21 mouse cellular contexts compared by ENCODE assay signal in the genomic region with DNA sequence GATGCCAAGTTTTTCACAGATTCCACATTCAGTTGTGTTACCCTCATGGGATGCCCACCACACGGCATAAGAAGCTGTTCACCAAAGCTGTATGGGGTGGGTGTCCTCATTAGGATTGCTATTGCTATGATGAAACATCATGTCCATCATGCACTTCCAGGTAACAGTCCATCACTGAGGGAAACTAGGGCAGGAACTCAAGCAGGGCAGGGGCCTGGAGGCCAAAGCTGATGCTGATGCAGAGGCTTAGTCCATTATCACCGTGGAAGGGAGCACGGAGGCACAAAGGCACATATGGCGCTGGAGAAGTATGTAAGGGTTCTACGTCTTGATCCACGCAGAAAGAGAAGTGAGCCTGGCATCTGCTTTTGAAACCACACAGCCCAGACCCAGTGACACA.
DNase-seq lines count a peak whose midpoint lies in the region; ATAC-seq and TF ChIP-seq lines count a peak whose summit lies in the region.
"Had no signal": no experiment of that assay in that cellular context is flagged by ENCODE, and none has a peak within 500 bp of the region (broad histone marks: within the 10 kb centered on the region; RNA-seq: fewer than 3 reads in every experiment).

No protein-coding gene starts in this region.

- no peak overlapping the region for H3K4me3 ChIP-seq in heart, embryonic 10.5 days
- H3K4me3 ChIP-seq in midbrain, embryonic 11.5 days (ENCODE audit: low read depth, low read length), result no peak overlapping the region
- no peak overlapping the region for H3K4me3 ChIP-seq in midbrain, postnatal 0 days (ENCODE audit: low read depth, low read length)

- WGBS in heart, embryonic 10.5 days, result 90% methylated on average over 6 of the region's 6 CpGs
- 92% methylated on average over 6 of the region's 6 CpGs for WGBS in midbrain, embryonic 11.5 days
- 92% methylated on average over 6 of the region's 6 CpGs for WGBS in midbrain, postnatal 0 days

- no peak overlapping the region for H3K9ac ChIP-seq in midbrain, embryonic 11.5 days (ENCODE audit: low read length)
- no peak overlapping the region for H3K9ac ChIP-seq in midbrain, postnatal 0 days (replicated peaks; ENCODE audit: low read length, poor library complexity, severe bottlenecking)

- H3K27me3 ChIP-seq in heart, embryonic 10.5 days (ENCODE audit: insufficient read depth, poor library complexity, severe bottlenecking), result no peaks in the 10 kb centered on the region
- no peaks in the 10 kb centered on the region for H3K27me3 ChIP-seq in midbrain, embryonic 11.5 days (ENCODE audit: control insufficient read depth, insufficient read depth, low read length)
- no peaks in the 10 kb centered on the region for H3K27me3 ChIP-seq in midbrain, postnatal 0 days (ENCODE audit: insufficient read depth, low read length)
- H3K27me3 ChIP-seq: CH12.LX, Patski had no signal

- DNase-seq in heart, adult 11 months, result peak; percentile 61
- DNase-seq in heart, adult 18-20 months, result no peak
- peak; percentile 64 for DNase-seq in heart, embryonic 10.5 days (ENCODE audit: low spot score)
- DNase-seq in heart, postnatal 25 days (ENCODE audit: low spot score), result no peak
- peak; percentile 71 for DNase-seq in midbrain, embryonic 11.5 days (ENCODE audit: low spot score, missing footprints)
- DNase-seq in midbrain, postnatal 0 days (ENCODE audit: low spot score), result no peak
- DNase-seq: adrenal gland, adult 2 months; adrenal gland, adult 8-10 months; adrenal gland, postnatal 10 days; adrenal gland, postnatal 14 days; adrenal gland, postnatal 25 days; adrenal gland, postnatal 36 days; B cell, adult 2 months; cerebellum, adult 11 months; cerebellum, adult 11-12 months; cerebellum, adult 18-20 months had no signal

- no peaks in the 10 kb centered on the region for H3K9me3 ChIP-seq in heart, embryonic 10.5 days
- H3K9me3 ChIP-seq in midbrain, embryonic 11.5 days (ENCODE audit: control insufficient read depth, low read length), result no peaks in the 10 kb centered on the region
- H3K9me3 ChIP-seq in midbrain, postnatal 0 days (ENCODE audit: low read length), result no peaks in the 10 kb centered on the region
- H3K9me3 ChIP-seq: G1E had no signal

- no peak overlapping the region for H3K4me2 ChIP-seq in midbrain, embryonic 11.5 days
- H3K4me2 ChIP-seq in midbrain, postnatal 0 days (ENCODE audit: low read depth, low read length, poor library complexity, severe bottlenecking), result no peak overlapping the region

- H3K27ac ChIP-seq in heart, embryonic 10.5 days, result no peak overlapping the region
- H3K27ac ChIP-seq in midbrain, embryonic 11.5 days (ENCODE audit: low read depth, low read length), result no peak overlapping the region
- H3K27ac ChIP-seq in midbrain, postnatal 0 days (ENCODE audit: low read depth, low read length), result no peak overlapping the region

- no peak for TF ChIP-seq CTCF in midbrain, postnatal 0 days (IDR thresholded peaks at IDR 0.05)

- peaks cover 3% of the 10 kb centered on the region; the same call in 1 of the 2 replicates for H3K4me1 ChIP-seq in heart, embryonic 10.5 days
- no peaks in the 10 kb centered on the region for H3K4me1 ChIP-seq in midbrain, embryonic 11.5 days (ENCODE audit: control insufficient read depth, insufficient read depth, low read length)
- no peaks in the 10 kb centered on the region for H3K4me1 ChIP-seq in midbrain, postnatal 0 days (ENCODE audit: insufficient read depth, low read length)

- intact Hi-C loops in heart, postnatal 25 days (cut with DNase I), result no loop called here

- no peaks in the 10 kb centered on the region for H3K36me3 ChIP-seq in heart, embryonic 10.5 days
- no peaks in the 10 kb centered on the region for H3K36me3 ChIP-seq in midbrain, embryonic 11.5 days (ENCODE audit: control insufficient read depth, insufficient read depth, low read length)
- no peaks in the 10 kb centered on the region for H3K36me3 ChIP-seq in midbrain, postnatal 0 days (ENCODE audit: insufficient read depth, low read length)
- H3K36me3 ChIP-seq: G1E had no signal

- ATAC-seq in midbrain, embryonic 11.5 days (ENCODE audit: low FRiP score), result no peak
- no peak for ATAC-seq in midbrain, postnatal 0 days (ENCODE audit: low FRiP score)
- ATAC-seq: activated CD4-positive, CD25-positive, alpha-beta regulatory T cell, adult 4 months; CD4-positive, CD25-positive, alpha-beta regulatory T cell, adult 4 months; Patski had no signal

Comparison
In these comparisons a context has a peak if more than half of its experiments do, and no peak if none do; other contexts are left out.
1. DNase-seq: peak in heart, adult 11 months (single experiment), heart, embryonic 10.5 days (single experiment) and midbrain, embryonic 11.5 days (single experiment); none in heart, adult 18-20 months (0 of 2), heart, postnatal 25 days (single experiment) and midbrain, postnatal 0 days (single experiment).